Mouse (Mus musculus) embryo, embryonic 11 days (tissue): Measurements from ENCODE around the gene Tdrd5.
"Not testable (repeated sequence)": the region's sequence is repeated elsewhere in the genome, so short reads cannot be mapped to it uniquely, and the experiment has no call there.

Experiments
- DNase-seq: peaks from one replicate; pipeline ENCODE4 v3.0.0-alpha.2; 2015

Gene Tdrd5

DNA sequence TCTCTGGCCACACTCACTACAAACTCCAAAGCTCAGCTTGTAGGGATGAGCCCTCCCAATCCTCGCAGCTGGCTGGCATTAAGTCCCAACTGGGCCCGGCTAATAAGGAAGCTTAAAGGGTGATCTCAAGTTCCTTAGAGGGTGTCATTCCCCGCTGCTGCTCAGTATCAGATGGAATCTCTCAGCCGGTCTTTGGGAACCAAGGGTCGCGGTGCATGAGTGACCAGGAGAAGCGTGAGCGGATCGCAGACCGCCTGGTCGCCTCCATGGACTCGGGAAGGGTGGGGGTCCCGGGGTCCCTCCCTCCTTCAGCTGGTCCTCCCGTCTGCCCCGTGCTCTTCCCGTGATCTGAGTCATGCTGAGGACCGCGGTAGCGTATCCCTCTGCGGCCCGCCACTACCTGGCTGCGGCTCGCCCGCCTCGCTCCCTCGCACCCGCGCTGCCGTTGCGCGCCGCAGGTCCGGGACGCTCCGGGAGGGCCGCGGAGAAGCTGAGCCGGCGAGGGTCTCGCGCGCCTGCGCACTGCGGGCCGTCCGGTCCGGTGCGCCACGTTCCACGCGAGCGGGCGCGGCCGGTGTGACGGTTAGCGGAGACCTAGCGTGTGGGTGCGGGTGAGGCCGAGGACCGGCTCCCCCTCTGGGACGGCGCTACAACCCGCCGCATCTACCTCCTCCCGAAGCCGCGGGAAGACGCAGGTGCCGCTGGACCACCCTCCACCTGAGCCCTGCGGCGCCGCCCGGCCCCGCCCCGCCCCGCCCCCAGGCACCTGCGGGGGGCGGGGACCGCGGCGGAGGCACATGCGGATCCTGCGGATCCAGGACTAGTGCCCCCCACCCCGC is at the start of gene Tdrd5:
Gene Tdrd5, minus strand, starts transcription at position 754 of the 839 bp plus-strand sequence.
- peak; percentile 75 for DNase-seq

GRCm38 (mm10) chr1:156352466-156352865 is 49.0 kb upstream of the Tdrd5 start:
- no peak for DNase-seq

DNA sequence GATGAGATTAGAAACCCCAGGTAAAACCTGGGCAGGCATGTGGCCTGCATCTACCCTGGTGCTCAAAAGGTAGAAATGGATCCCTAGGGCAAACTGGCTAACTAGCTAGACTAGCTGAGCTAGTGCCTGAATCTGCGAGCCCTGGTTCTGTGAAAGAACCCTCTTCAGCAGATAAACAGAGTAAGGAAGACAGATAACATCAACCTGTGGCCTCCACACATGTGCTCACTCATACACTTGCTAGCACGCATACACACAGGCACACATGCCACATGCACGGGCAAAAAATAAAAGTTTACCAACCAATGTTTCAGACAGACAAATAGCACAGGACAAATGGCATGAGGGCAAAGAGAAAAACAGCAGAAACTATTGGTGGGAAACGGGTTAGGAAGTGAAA is 47.0 kb upstream of the Tdrd5 start:
- no peak for DNase-seq

- no peak for DNase-seq
These were observed 45.6 kb upstream of the Tdrd5 start for GRCm38 (mm10) chr1:156349031-156349430.

GRCm38 (mm10) chr1:156345633-156346032 is 42.2 kb upstream of the Tdrd5 start:
- DNase-seq, result no peak

DNA sequence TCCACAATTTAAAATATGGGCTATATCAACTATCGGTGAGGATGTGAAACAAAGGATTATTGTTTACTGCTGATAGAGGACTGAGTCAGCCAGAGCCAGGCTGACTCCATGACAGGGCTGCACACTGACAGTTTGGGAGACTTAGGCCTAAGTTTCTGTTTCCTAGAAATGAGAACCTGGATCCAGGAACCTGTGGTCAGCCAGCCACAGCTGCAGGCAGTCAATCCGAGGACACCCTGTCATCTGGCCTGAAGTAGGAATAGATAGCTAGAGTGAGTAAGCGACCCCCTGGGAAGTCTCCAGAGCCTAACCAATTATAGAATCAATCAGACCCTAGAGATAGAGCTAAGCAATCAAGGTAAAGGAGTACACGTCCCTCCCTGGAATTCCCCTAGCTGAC is 41.0 kb upstream of the Tdrd5 start:
- no peak for DNase-seq

- DNase-seq, result no peak
These were observed 37.4 kb upstream of the Tdrd5 start for GRCm38 (mm10) chr1:156340847-156341246.

DNA sequence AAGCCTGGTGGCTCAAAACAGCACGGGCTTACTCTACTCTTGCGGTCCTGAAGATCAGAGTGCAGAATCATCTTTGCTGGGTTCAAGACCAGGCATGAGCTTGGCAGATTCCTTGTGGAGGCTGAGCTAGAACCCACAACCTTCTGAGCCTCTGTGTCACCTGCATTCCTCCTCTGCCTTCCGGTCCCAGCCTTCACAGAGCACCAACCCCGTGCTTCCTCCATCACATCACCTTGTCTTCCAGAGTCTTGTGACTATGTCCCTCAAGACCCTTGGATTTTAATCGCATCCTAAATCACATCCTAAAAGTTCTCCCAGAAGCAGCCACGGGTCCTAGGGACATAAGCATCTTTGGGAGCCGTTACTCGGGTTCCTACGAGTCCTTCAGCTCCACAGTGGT is 19.7 kb upstream of the Tdrd5 start:
- DNase-seq, result no peak

DNA sequence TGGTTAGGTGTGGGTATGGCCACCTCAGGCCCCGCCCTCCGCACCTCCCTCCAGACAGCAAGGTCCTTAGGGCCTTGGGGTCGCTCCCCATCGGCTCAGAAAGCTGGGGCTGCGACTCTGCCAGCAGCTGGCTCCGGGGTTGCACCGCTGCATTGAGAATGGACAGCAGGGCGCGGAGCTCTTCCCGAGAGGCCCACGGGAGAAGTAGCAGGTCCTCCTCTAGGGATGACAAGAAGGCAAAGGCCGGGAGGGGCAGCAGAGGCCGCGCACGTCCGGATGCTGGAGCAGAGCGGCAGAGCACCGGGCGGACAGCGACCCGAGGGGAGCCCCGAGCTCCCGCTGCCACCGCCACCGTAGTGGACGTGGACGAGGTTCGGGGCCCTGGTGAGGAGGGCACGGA is 7.2 kb upstream of the Tdrd5 start, which contains the start of gene Nphs2:
Gene Nphs2, plus strand, starts transcription at position 98 of the 400 bp plus-strand sequence.
- DNase-seq, result peak; percentile 34

DNA sequence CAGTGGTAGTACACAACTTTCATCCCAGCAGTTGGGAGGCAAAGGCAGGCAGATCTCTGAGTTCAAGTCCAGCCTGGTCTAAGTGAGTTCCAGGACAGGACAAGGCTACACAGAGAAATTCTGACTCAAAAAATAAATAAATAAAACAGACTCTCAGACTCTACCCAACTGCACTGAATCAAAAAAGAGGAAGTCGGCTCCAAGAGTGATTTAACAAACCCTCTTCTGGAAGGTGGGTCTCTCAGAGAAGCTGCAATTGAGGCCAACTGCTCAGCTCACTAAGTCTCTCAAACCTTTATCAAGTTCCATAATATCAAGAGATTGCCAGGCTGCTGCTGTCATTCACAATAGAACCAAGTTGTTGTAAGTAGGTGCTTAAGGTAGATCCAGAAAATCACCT is 5.1 kb upstream of the Tdrd5 start:
- DNase-seq, result no peak

DNA sequence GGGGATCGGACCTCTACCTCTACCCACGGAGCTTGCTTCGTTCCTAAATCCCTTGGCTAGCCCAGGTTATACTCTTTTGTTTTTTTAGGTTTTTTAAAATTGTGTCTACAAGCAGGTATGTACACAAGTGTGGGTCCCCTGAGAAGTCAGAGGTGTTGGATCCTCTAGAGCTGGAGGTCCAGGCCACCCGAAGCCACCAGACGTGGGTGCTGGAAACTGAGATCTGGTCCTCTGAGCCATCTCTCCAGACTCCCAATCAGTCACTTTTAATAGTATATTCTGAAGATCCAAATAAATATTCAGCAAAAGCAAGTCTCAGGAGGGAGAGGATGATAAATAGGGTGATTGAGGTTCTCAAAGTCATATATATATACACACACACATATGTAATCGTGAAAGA is 13.4 kb downstream of the Tdrd5 start:
- DNase-seq, result no peak

DNA sequence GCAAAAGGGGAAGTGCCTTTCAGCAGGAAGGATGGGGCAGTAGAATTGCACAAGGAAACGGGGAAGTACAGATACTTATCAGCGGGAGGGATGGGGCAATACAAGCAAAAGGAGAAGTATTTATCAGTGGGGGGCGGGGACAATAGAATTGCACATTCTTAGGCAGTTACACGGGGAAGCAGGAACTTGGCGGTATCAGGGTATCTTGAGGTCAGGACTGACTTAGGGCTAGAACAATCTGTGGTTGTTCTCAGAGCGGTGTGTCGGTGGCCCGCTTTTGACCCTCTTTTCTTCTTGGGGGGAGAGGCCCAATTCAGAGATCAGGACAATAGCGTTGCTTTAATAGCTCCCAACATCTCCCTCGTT is 14.3 kb downstream of the Tdrd5 start:
- not testable (repeated sequence) for DNase-seq

GRCm38 (mm10) chr1:156288556-156289221 is 14.8 kb downstream of the Tdrd5 start:
- DNase-seq, result no peak

DNA sequence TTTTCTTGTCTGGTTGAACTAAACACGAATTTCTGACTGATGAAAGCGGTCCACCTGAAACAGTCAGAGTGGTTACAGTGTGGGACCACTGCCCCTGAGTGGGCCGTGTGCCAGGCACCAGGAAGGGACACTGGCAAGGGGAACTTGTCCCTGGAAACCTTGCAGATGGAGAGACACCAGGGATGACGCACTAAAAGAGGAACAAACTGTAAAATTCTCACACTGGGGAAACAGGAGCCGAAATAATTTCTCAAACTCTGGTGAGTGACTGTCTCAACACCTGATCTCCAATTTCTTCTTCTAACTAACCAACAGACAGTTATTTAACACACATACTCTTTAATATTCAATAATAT is 17.9 kb downstream of the Tdrd5 start:
- no peak for DNase-seq

DNA sequence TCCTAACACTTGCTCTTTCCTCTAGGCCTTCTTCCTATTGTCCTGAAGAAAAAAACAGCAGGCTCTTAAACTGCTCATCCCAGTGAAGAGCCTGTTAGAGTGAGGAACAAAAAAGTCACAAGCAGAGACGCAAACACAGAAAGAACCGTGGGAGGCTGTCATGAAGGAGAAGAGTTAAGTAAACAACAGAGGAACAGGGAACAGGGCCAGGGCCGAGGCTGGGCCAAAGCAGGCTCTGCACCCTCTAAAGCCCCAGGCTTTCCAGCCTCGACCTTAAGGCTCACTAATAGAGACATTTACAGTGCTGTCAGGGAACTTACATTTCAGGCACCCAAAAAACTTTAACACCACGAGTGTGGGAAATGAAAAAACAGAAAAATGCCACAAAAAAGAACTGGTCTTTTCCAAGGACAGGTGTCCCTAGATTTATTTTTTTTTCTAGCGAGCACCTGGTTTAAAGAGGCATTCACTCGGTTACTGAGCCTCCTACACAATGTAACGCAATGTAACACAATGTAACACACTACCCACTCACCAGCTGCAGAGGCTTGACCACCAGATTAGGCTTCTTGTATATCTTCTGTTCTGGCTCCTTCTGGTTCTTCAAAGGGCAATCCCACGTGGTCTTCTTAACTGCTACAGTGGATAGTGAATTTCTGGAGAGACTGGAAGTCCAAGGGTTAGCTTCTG is 18.5 kb downstream of the Tdrd5 start:
- DNase-seq, result no peak

DNA sequence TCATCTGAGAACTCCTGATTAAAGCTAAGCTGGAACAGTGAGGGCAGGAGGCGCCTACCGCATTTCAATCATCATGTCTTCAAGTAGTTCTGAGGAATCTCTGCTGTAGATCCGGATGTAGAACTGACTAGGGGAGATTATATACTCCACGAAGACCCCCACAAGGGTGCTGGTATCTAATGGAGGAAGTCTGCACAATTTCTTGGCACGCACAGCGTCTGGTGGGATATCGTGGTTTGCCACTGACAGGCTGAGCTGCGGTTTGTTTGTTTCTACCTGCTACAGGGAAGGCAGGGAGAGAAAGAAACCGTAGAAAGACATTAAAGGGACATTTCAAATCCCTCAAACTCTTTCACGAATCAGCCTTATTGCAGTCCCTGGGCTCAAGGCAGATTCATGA is 19.3 kb downstream of the Tdrd5 start:
- no peak for DNase-seq

DNA sequence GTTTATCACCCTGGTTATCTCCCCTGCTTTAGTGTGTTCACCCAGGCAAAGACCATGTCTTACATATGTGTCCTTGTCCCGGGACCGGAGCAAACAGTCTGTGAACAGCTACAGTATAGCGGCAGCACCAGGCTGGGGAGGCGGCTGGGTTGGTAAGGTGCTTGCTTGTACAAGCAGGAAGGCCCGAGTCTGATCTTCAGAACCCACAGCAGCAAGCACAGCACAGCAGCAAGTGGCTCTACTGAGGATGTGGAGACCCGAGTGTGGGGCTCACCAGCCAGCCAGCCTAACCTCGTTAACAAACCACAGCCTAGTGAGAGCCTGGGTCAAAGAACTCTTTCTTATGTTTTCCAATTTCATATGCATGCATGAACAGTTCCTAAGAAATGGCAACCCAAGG is 23.3 kb downstream of the Tdrd5 start:
- no peak for DNase-seq

DNA sequence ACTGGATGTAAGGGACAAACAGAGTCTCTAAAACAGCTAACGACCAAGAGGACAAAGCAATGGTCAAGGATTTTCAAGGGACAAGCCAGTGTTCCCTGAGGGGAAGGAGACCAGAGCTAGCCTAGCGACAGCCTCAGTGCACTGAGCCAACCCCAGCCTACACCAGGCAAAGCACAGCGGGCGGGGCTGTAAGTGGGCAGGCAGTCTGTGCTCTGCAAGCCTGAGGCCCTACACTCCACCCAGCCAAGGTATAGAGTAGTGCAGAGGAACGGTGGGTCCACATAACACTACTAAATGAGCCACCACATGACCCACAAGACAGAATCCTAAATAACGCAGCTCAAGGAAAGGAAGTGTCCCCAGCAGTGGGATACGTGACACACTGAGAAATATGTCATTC is 29.8 kb downstream of the Tdrd5 start:
- DNase-seq, result no peak

GRCm38 (mm10) chr1:156271654-156272053 is 31.8 kb downstream of the Tdrd5 start:
- peak; percentile 21 for DNase-seq

DNA sequence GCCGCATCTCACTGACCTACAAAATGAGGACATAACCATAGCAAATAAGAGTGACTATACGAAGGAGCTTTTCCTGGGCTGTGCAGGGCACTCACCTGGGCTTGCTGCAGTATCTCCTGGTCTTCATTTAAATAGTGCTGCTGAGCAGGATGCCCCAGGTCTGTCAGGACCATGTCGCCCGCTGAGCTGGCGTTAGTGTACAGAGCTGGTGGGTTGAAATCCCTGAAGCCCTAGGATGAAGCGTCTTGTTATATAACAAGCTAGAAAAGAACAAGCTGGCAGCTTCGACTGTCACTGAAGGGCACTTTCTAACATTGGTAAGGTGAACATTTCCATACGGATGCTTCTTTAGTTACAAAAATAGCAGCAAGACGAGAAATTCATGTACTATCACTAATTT is 33.0 kb downstream of the Tdrd5 start:
- DNase-seq, result no peak

DNA sequence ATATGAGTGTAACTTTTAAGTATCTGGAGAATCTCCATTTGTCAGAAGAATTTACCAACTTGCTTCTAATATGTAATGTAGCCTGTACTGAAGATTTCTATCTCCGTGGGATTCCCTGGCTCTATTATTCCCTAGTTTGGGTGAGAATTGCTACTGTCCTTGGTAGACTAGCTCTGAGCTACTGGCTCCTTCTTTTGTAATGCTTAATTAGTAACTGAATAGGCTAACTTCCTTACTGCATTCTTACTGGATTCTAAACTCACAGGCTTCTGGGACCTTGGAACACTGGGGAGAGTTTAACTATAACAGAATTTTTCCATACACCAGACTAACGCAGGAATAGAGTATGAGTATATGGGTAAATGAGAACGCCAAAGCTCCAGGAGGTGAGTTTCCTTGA is 34.9 kb downstream of the Tdrd5 start:
- not testable (repeated sequence) for DNase-seq

- no peak for DNase-seq
These were observed 39.5 kb downstream of the Tdrd5 start for GRCm38 (mm10) chr1:156263946-156264345.

GRCm38 (mm10) chr1:156263352-156263751 is 40.1 kb downstream of the Tdrd5 start:
- DNase-seq, result peak; percentile 69

GRCm38 (mm10) chr1:156254866-156255265 is 48.6 kb downstream of the Tdrd5 start:
- DNase-seq, result no peak
